Mouse (Mus musculus): ENCODE results near the gene Ahrr. TPM values are rescaled to one million over a fixed set of nuclear protein-coding genes. Genes with fewer than 3 reads are reported as not detected.

The Ahrr gene
- polyA plus RNA-seq, 1 experiment from 2014 or later, result 1.8 TPM

- no peaks in the 10 kb centered on the region for H3K9me3 ChIP-seq (ENCODE audit: control insufficient read depth, low read length)
- peak overlapping the region; percentile 74 for H3K4me2 ChIP-seq (ENCODE audit: low read depth, low read length, severe bottlenecking)
- H3K27ac ChIP-seq (ENCODE audit: low read depth, low read length), result no peak overlapping the region
- H3K4me1 ChIP-seq (replicated peaks; ENCODE audit: control insufficient read depth, insufficient read depth, low read length), result no peaks in the 10 kb centered on the region; the same call in 1 of the 2 replicates
- DNase-seq (ENCODE audit: low spot score) (peak; percentile 72), ATAC-seq (replicated peaks; ENCODE audit: low FRiP score) (peak; percentile 85)
- H3K27me3 ChIP-seq (ENCODE audit: control insufficient read depth, insufficient read depth, low read length), result no peaks in the 10 kb centered on the region
- peak overlapping the region; percentile 50 for H3K9ac ChIP-seq (ENCODE audit: low read length)
- no peaks in the 10 kb centered on the region; the same call in 1 of the 2 replicates for H3K36me3 ChIP-seq (ENCODE audit: control insufficient read depth, insufficient read depth, low read length)
- H3K4me3 ChIP-seq (ENCODE audit: low read depth, low read length), result peak overlapping the region; percentile 41
- WGBS, result 6% methylated on average over 19 of the region's 19 CpGs
These were observed 125.6 kb downstream of the Ahrr start for GRCm38 (mm10) chr13:74166348-74167056.

Other genes starting within 250 kb of the Ahrr start
- 24.6 and 26.1 TPM in 2 replicates for gene Cep72, start 230.0 kb downstream of the Ahrr start, polyA plus RNA-seq (2014; fragmentation: Nextera tagmentation; extraction: Ambion mirVana)
- gene Slc9a3, start 170.9 kb downstream of the Ahrr start, polyA plus RNA-seq (2014; fragmentation: Nextera tagmentation; extraction: Ambion mirVana), result not detected in 2 replicates
- 71.1 and 80.1 TPM in 2 replicates for gene Exoc3, start 83.6 kb downstream of the Ahrr start, polyA plus RNA-seq (2014; fragmentation: Nextera tagmentation; extraction: Ambion mirVana)
- 113 and 119 TPM in 2 replicates for gene Pdcd6, start 25.2 kb upstream of the Ahrr start, polyA plus RNA-seq (2014; fragmentation: Nextera tagmentation; extraction: Ambion mirVana)
- 249 and 253 TPM in 2 replicates for gene Sdha, start 57.9 kb upstream of the Ahrr start, polyA plus RNA-seq (2014; fragmentation: Nextera tagmentation; extraction: Ambion mirVana)
- gene Ccdc127, start 58.0 kb upstream of the Ahrr start, polyA plus RNA-seq (2014; fragmentation: Nextera tagmentation; extraction: Ambion mirVana), result 53.5 and 61.1 TPM in 2 replicates
- gene Lrrc14b, start 71.7 kb upstream of the Ahrr start, polyA plus RNA-seq (2014; fragmentation: Nextera tagmentation; extraction: Ambion mirVana), result not detected in 2 replicates
- gene Zfp72, start 98.5 kb upstream of the Ahrr start, polyA plus RNA-seq (2014; fragmentation: Nextera tagmentation; extraction: Ambion mirVana), result 4.4 TPM in 2 replicates
- 72.8 and 85.7 TPM in 2 replicates for gene Ftl1-ps1, start 107.4 kb upstream of the Ahrr start, polyA plus RNA-seq (2014; fragmentation: Nextera tagmentation; extraction: Ambion mirVana)
- 20.4 and 24.6 TPM in 2 replicates for gene Zfp825, start 201.7 kb upstream of the Ahrr start, polyA plus RNA-seq (2014; fragmentation: Nextera tagmentation; extraction: Ambion mirVana)

All from forebrain, embryonic 11.5 days (tissue).